Mouse (Mus musculus) monocyte, adult 5-6 weeks (primary cell): ENCODE measurements around the gene Dpyd. TPM values are rescaled to one million over a fixed set of nuclear protein-coding genes. Genes with fewer than 3 reads are reported as not detected.

Experiments
- ATAC-seq: fragments of 153-309, 156-312 bp; replicated peaks from 2 replicates; pipeline ENCODE4 v1.8.0; 2017; ENCODE audit warnings: mild to moderate bottlenecking; ENCODE audit not compliant: low TSS enrichment, insufficient number of reproducible peaks, severe bottlenecking, poor library complexity, low FRiP score
- total RNA-seq: library from RNA; stranded (forward); fragments of 200-1000, 200-491, 200-594 nt; gene quantifications from 3 replicates; pipeline ENCODE4 v1.2.3, GENCODE M21; 2017

Gene Dpyd
- total RNA-seq = not detected in 3 replicates

DNA sequence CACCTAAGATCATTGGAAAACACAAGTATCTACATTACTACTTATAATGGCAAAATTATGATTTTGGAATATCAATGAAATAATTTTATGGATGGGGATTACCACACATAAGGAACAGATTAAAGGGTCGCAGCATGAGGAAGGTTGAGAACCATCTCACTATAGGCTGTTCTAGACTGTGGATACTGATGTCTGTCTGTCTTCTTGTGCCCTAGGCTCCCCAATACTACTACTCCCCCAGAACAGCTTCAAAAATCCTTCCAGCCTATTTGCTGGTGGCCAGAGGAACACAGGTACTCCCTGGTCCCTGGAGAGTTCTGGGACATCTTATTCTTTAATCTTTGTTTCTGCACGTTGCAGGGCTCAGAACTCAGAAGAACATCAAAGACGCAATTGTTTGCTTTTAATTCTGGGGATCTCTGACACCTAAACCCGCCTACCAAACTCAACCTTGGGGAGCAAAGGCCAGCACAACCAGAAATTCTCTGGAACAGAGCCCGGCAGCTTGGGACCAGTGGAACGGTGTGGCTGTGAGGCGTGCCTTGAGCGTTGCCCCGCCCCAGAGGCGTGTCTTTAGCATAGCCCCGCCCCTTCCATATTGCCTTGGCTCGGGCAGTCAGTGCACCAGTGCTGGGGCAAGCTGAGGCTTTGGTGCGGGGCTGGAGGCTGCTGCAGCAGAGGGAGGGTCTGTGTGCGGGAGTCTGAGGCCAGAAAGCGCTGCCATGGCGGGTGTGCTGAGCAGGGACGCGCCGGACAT lies at the start of gene Dpyd:
Dpyd (plus strand) TSS at position 576 of the 757 bp plus-strand sequence.
- ATAC-seq = no peak

DNA sequence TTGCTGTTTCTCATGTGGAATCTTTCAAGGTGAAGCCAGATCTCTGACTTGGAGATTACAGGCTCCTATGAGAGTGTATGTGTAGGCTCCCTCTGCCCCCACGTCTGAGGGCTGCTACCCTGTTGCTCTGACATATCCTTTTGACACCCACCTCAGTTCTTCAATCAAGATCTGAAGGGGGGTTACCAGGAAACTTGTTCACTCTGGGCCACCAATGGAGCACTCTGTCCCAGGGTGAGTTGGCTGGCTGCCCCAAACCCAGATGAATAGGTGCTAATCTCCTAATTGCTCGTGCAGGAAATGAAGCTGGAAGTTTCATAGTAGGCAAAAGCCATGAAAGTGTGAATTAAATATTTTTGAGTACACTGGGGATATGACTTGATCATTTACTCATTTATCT lies 24.3 kb upstream of the Dpyd start:
- no peak for ATAC-seq

DNA sequence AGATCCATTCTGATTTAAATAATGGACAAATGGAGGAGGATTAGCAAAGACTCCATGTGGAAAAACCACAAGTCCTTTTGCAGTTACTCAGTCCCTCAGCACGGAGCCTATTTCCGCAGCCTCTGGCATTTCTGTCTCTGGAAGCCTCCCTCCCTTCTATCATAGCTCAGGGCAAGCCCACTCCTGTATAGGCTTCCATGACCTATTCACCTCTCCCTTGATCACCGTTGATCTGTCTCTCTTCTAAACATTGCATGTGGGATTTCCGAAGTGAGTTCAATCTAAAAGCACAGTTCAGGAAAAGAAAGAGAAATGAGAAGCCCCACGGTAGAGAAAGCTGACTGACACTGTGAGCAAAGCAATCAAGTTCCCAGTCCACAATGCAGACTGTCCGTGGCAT lies 20.2 kb upstream of the Dpyd start:
- no peak for ATAC-seq

DNA sequence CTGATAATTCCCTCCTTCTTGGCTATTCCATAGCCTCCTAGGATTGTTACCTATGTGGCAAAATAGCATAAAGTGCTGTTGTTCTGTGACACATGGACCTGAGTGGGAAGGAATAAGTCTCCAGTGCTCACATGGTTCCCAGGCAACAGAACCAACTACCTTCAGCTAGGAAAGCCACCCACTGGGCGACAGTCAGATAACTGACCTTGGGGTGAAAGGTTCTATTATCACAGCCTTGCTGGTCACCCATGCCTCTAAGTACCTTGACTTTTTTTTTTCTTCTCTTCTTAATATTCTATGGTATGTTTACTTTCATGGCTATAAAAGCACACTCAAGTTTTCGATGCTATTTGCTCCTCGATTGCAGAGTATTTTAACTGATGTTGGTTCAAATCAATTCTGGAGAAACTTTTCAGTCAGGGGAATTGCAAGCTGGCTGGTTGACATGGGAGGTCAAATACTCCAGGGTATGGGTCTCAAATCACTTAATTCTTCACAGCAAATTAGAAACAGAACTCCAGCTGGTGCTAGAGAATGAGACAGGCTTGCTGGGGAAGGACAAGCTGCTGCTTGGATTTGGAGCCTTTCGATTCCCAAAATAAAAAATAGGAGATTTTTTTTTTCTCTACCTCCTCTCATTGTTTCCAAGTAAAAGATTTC lies 14.2 kb upstream of the Dpyd start:
- ATAC-seq = no peak

DNA sequence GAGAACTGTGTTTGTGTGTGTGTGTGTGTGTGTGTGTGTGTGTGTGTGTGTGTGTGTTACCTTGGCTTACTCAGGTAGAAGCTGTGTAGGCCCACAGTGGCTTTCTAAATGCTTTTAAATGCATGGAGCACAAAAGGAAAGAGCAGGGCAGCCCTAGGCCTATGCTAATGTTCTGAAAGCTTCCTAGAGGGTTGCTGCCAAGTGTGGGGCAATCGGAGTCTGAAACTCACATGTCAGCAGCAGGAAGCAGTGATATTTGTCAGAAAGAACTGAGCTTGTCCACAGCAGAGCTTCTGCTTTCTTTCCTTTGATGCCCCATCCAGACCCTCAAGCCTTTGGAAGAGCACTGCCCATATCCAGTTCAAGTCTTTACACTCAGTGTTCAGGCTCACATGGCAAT lies 4.3 kb upstream of the Dpyd start:
- ATAC-seq = no peak

DNA sequence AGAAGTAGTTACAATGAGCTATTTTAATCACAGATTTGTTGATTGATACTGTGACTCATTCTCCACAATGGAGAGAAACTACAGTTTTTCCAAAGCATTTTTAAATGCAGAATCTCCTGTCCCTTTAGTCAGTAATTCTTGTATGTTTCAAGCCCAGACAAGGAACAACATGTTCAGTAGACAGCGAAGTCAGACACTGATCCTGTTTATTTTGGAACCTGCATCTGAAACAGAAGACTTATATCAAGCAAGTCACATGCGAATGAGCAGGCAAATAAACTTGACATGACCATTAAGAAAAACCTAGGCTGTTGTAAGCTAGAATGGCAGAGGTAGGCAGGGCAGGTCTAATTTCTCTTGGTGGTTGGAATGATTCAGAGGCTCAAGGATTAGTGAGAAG lies 2.0 kb upstream of the Dpyd start:
- ATAC-seq = no peak

DNA sequence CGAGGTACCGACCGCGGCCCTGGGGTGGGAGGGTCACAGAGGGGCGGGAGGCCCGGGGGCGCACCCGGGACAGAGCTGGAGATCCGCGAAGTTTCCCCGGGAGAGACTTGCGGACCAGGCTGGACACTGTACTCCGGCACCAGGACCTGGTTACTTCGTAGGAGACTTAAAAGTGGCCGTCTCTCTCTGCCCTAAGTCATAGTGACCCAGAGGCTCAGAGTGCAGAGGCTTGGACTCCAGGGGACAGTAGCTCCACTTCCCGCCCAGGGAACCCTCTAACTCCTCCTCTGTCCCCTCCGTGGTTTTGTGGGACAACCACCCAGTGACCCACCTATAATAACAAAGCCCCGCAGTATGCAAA lies 362 bp downstream of the Dpyd start:
- no peak for ATAC-seq

DNA sequence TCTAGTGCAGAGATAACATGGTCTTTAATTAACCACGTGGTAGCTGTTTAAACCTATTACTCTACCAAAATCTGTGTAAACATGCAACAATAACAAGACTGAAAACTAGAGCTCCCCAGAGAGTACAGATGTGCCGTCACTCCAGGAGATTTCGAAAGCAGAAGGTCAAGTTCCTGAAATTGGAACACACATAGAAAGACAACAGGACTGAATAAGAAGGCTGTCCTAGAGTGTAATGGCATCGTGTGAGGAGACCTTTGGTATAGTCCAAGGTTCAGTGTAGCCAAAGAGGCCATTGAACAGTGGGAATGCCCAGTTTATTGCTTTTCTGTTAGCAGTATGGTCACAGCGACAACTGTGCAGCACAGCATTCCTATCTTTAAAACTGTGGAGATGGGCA lies 4.8 kb downstream of the Dpyd start:
- ATAC-seq = no peak

DNA sequence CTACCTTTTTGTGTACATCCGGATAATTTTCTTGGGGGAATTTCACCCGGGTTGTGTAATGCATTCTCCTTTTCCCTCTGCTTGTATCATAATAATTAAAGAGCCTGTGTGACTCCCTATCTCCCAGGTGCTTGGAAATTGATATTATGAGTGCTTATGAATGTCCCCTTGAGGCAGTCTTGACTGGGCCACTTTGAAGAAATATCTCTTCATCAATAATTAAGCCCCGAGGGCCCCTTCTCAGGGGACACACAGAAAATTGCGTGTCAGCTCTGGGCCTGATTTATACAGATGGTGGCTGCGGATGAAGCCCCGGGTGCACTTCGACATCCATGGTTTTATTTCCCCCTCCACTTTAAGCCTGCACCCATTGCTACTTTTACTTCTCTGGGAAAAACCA lies 8.3 kb downstream of the Dpyd start:
- ATAC-seq = no peak

DNA sequence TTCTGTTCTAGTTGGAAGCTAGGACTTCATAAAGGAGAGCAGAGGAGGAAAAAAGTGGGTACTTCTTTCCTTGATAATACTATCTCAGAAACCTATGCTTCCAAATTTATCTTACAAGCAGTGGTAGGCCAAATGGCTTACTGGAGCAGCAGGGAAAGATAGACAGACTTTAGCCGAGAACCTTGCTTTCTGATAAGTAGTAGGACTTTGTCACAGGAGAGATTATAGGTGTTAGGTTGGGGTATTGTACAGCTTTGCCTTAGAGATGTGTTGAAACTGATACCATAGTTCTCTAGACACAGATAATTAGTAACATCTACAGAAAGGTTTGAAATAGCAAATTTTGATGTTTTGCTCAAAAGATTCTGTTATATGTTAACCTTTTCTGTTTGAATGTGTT lies 28.6 kb downstream of the Dpyd start:
- ATAC-seq = no peak

DNA sequence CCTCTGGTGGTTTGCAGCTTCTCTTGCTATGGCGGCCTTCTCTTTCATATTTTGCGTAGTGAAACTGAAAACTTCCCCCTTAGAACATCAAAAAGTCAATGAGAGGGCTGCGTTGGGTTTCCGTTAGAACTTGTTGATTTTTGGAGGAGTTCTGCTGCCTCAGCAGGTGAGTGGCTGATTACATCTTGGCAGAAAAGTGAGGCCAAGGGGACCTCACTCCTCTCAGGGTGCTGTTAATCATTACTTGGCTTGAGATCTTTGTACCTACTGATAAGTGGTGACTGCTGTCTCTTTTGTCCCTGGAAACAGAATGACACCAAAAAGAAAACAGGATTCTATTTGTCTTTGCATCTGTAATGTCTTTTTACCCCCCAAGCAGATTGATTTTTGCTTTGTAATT lies 32.9 kb downstream of the Dpyd start:
- ATAC-seq = no peak

DNA sequence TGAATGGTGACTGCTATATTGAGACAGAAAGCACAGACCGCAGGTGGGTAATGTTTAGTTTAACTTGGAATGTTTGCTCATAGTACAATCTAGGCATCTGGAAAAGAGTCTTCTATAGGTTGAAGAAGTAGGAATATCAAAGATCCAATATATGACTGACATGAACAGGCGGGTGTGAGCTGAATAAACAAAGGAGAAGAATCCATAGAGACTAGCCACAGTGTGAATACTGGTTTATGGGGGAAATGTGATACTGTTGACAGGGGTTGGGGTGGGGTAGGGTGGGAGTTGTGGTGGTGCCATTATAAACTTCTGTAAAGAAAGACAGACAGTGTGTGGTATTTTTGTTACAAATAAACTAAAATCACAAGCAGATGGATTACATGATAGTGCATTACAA lies 33.8 kb downstream of the Dpyd start:
- no peak for ATAC-seq

DNA sequence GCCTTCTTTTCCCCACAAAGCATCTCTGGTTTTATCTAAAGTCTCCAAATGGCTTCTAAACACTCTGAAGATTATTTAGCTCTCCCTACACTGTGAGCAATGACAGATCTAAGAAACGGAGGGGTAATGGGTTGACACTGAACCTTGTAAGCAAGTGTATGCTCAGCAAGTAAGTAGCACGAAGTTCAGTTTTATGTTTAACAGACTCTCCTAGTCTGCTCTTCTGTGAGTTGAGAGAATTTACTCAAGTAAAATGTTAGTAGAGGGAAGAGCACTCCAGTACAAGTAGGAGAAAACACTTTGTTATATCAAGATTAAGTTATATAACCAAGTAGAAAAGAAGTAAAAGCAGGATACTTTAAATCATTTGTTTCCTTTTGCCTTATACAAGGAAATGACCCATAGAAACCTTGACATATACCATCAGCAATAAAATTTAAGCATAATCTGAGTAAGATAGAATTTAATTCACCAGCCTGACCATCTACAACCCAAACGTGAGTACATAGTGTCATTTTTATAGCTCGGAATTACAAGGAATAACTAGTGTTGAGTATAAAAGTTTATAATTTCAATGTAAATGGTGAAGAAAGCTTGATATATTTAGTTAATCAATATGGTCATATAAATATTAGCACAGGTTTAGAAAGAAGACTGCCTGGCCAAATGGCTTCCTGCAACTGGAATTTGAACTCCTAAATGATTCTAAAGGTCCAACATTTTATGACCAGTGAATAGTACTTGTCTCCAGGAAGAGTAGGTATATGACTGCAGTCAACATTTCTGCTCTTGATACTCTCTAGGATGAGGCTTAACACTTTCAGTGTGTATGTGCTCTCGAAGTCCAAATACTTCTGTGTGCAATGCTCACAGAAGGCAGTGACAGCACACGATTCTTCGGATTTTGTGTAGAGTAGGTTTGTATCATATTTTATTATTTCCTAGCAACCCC lies 40.0 kb downstream of the Dpyd start:
- ATAC-seq = no peak

DNA sequence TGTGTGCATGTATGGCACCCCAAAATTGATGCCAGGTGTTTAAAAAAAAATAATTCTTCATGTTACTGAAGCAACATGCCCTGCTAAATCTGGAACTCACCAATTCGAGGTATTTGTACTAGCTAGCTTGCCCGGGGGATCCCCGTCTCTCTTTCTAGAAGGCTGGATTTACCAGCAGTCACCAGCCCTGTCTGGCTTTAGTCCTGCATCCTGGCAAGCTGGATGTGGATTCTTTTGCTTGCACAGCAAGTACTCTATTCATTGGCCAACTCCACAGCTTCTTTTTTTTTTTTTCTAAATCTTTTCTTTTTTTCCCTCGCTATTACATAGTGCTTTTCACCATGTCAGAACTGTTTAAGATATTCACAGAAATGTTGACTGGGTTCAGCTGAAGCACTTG lies 46.8 kb downstream of the Dpyd start:
- ATAC-seq = no peak

DNA sequence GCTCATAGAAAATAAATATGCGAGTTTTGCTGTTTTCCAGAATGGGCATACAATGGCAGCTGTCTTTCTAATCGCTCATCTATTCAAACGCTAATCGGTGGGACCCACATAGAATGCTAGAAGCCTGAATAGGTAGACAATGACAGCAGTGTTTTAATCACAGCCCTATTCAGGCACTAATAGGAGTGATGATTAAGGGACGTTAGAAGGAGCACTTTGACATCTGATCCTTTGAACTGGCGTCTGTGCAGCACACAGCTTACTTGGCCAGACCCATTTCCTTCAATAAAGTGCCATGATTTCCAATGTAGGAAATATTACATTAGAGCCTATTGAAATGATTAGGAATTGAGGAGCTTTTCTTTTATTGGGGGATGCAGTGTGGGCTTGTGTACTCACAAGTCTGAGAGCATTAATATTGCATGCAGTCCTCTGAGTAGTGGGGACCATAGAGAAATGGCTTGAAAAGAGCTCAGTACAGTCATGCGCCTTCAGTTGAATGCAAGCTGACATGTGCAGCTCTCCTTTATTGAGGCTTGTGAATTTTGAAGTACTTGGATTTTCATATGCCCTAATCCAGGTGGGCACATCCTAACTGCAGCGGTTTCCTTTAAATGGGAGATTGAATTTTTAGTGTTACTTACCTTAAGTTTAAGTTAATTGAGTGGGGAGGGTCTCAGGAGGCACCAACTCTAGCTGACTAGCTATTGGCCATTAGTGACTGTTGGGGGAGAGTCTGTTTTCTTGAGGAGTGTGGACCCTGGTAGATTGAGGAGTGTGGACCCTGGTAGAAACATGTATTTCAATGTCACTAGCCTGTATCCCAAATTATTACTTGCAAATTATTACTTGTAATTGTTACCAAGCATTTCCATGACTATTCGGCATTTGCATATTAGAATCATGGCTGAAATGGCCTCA lies 64.8 kb downstream of the Dpyd start:
- ATAC-seq = no peak

DNA sequence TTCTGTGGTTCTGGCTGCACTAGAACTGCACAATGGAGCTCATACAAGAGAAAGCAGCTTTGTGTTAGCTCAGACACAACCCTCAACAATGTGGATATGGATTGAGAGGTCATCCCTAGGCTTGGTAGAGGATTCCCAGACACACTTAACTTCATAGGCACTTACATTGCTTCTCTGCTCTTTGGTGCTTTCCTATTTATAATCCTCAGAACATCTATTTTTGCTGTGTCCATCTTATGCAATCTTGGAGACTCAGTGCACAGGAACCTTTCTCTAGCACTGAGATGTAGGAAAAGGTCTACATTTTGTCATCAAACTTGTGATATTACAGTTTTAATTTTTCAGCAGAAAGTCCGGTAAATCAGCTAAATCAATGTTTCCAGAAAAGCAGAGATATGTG lies 67.8 kb downstream of the Dpyd start:
- no peak for ATAC-seq

DNA sequence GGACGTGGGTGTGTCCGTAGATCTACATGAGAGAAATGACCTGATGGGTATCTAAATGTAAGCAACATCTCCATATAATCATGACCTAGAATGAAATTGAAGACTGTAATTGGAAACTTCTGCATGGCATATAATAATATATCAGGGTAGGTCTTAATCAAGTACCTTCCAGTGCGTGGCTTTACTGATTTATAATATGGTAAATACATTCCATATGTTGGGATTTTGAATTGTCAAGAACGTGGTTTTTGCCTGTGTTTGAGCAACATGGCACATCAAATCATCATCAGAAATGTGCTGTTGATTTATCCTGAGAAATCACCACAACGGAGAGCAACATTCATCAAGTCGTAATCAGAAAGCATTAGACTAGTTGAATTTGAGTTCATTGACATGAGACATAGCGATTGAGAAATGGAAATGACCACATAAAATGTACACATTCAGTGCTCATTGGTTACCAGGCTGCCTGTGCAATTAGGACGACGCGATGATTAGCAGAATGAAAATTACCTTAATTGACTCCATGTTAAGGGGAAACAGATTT lies 84.2 kb downstream of the Dpyd start:
- no peak for ATAC-seq

DNA sequence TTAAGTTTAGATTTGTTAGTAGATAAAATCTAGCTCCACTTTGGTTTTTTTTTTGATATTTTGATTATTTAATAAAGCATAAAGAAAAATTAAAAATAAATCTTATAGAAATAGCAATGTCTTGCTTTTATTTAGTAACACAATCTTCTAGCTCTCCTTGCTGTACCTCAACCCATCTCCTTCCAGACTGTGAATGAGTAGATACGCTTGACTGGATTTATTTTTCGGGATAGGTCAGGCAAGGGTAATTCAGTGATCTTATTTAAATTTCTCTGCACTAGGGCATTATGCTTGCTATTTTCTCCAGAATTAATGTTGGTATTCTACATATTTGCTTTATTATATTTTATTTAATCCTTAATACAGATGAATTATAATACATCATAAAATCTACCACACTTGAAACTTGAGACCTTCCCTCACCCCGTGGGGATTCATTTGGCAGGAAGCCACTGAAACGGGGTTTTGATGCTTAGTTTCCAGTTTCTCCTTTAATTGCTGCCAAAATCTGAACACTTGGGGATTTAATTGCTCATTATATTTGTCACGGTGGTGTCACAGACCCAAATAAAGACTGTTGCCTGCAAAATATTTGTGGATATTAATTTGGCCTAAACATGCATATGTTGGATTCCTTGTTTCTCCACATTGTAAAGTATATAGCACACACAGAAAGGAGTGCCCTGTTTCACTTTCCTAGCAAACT lies 102.2 kb downstream of the Dpyd start:
- no peak for ATAC-seq
